Mouse (Mus musculus) monocyte, adult 5-6 weeks (primary cell): ENCODE data around the gene Ccr9. TPM values are rescaled to one million over a fixed set of nuclear protein-coding genes. Genes with fewer than 3 reads are reported as not detected.
"Not testable (repeated sequence)": the region's sequence is repeated elsewhere in the genome, so short reads cannot be mapped to it uniquely, and the experiment has no call there.

Experiments used
- ATAC-seq: fragments of 153-309, 156-312 bp; replicated peaks from 2 replicates; pipeline ENCODE4 v1.8.0; 2017; ENCODE audit warnings: mild to moderate bottlenecking; ENCODE audit not compliant: low TSS enrichment, insufficient number of reproducible peaks, severe bottlenecking, poor library complexity, low FRiP score
- total RNA-seq: library from RNA; stranded (forward); fragments of 200-1000, 200-491, 200-594 nt; gene quantifications from 3 replicates; pipeline ENCODE4 v1.2.3, GENCODE M21; 2017

Gene Ccr9
- total RNA-seq, 1 experiment from 2014 or later = 0.67 TPM

DNA sequence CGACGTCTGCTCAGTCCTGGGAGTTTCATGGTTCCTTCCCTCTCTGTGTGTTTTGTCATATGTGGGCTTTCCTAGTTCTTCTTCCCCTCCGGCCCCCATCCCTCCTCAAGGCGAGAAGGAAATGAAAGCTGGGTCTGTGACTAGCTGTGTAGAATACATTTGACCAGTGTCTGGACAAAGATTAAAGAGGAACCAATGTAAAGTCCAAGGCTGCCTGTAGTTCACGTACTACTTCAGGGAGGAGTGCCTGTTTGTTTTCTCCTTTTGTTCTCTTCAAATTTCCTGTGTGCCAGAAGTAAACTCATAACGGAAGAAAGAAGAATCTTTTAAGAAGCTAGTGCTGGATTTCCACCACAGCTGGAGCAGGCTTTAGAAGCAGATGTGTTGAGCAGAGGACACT lies 91.3 kb downstream of the Ccr9 start:
- peak; percentile 82 for ATAC-seq

DNA sequence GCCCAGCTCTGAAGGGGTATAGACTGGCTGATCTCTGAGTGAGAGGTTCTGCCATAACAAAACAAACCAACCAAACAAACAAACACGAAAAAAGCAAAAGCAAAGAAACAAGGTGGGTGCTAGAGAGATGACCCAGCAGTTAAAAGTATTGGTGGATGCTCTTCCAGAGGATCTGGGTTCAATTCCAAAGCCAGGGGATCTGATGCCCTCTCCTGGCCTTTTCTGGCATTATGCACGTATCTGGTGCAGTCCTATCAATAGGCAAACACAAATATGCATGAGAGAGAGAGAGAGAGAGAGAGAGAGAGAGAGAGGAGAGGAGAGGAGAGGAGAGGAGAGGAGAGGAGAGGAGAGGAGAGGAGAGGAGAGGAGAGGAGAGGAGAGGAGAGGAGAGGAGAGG lies 95.1 kb downstream of the Ccr9 start:
- ATAC-seq = not testable (repeated sequence)

DNA sequence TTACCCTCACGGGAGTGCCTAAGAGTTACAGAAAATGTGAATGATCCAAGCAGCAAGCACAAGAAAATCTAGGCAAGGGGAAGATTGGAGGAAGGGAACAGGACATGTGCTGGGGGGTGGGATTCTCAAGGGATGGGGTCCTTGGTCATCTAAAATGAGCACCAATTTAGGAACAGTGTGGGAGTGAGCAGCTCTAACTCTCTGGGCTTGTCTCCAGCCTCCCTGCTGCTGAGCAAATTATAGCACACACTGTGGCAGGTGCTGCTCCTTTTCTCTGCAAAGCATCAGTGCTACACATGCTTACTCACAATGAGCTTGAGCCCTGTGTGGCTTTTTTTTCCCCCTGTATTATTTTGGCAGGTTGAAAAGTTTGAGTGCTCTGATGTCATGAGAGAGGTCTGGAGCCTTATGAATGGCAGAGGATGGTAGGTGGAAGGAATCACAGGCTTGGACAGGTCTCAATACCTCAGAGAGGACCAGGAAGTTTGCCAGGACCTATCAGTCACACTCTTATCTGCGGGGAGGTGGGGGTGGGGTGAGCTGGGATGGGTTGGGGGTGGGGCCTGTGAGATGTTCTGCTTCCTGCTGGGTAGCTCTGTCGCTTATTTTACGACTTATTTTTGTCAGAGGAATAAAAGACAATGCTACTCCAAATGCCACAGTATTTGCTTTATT lies 110.8 kb downstream of the Ccr9 start:
- ATAC-seq = no peak

DNA sequence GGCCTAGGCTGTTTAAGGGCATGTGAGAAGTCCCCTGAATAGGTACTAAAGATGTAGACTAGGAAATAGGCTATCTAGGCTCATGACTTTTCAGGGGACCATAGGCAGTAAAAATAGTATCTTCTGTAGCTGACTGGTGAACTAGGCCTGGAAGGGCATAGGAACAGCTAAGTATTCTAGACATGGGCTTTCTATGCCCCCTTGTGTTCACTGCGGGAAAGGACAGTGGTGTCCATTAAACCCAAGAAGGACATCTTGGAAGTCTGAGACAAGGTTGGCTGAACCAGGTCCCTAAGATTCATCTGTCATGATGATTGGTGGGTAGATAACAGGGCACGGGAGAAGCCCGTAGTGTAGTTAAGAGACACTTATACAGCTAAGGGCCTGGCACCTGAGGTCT lies 117.9 kb downstream of the Ccr9 start:
- ATAC-seq = peak; percentile 64; the same call in 1 of the 2 replicates

- 0 out of 2 replicates have a peak, but pooled peaks have one; percentile 29 for ATAC-seq
Observed at GRCm38 (mm10) chr9:123801527-123801926, 123.3 kb downstream of the Ccr9 start.

DNA sequence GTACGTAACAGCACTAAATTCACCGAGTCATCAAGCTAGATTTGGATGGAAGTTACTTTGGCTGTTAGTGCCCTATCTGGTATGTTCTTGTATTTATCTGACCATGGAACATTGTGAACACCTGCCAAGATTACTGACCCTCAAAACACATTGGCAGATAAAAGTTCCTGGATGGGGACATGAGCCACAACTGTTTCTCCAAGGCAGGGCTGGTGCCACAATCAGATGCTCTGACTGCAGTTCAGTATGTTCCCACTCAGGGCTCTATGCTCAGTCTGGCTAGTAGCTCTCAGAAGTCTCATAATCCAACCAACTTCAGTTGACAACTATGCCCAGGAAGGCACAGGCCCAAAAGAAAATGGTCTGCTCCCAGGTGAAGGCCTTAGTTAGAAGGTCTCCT lies 124.2 kb downstream of the Ccr9 start:
- ATAC-seq = no peak

GRCm38 (mm10) chr9:123802896-123803295 lies 124.7 kb downstream of the Ccr9 start:
- ATAC-seq = no peak

GRCm38 (mm10) chr9:123805241-123805640 lies 127.0 kb downstream of the Ccr9 start:
- no peak for ATAC-seq

DNA sequence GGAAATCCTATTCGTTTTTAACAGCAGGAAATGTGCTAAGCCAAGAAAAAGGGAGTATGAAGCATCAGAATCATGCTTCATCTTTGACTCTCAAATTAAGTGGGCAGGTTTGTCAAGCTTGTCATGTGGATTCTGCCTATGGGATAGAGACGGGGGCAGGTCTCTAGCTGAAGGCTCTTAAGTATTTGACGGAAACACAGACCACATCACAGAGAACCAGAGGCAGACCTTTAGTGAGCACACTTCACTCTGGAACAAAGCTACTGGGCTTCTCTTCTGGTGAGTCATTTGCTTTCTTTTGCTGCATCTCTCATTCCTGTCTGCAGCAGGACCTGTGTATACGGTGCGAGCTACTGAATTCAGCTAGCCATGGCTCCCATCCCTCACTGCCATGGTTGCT lies 128.0 kb downstream of the Ccr9 start, which contains the start of gene Cxcr6:
Cxcr6 (plus strand) TSS at position 209 of the 400 bp plus-strand sequence.
- ATAC-seq = no peak

DNA sequence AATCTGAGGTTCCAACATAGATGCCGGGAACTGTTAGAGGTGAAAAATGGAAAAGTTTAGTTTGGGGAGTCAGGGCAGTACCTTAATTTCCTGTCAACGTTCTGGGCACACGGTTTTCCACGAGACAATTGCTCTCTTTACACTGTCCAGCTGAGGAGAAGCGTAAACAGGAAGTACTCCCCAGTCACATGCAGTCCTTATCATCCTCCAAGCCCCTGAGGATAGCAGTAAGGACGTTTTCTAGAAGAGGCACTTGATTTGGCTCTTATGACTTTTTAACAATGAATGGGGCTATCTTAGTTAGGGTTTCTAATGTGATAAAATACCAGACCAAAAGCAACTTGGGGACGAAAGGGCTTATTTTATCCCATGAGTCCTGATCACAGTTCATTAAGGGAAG lies 130.3 kb downstream of the Ccr9 start:
- ATAC-seq = no peak

GRCm38 (mm10) chr9:123811831-123812230 lies 133.6 kb downstream of the Ccr9 start:
- no peak for ATAC-seq

DNA sequence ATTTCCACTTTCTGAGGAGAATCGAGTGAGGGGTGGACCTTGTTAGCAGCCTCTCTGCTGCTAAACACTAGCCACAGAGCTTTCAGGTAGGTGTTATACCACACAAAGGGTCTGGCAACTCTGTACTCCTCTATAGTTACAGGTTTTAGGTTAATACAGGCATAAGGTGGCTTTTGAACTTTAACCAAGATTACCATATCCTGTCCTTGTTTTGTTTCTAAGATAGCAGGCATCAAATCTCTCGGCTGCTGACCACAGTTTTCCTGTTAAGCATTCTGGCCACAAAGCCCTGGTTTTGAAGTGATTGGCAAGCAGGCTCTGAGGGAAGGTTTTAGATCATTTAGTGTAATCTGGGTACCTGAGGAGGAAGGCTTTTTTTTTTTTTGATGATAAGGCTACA lies 136.1 kb downstream of the Ccr9 start:
- ATAC-seq = no peak

GRCm38 (mm10) chr9:123814821-123815220 lies 136.6 kb downstream of the Ccr9 start:
- ATAC-seq = 0 out of 2 replicates have a peak, but pooled peaks have one; percentile 7

- ATAC-seq = peak; percentile 56; the same call in 1 of the 2 replicates
Observed at GRCm38 (mm10) chr9:123815444-123815843, 137.2 kb downstream of the Ccr9 start.

GRCm38 (mm10) chr9:123815996-123816395 lies 137.8 kb downstream of the Ccr9 start:
- ATAC-seq = no peak

DNA sequence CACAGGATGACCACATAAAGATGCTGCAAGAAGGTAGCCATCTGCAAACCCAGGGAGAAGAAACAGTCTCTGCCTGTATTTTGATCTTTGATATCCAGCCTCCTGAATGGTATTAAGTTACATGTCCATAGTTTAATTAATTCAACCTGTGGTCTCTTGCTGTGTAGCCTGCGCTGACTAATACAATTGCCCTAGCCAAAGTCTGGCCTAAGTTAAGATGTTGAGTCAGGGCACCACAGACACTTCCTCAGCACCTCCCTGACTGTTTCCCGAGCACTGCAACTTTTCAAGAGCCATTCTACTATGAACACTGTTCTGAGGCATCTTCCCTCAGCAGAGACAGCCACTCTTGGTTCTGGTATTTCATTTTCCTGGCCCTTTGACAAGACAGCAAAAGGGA lies 140.4 kb downstream of the Ccr9 start:
- no peak for ATAC-seq

GRCm38 (mm10) chr9:123826631-123827030 lies 148.4 kb downstream of the Ccr9 start:
- no peak for ATAC-seq

GRCm38 (mm10) chr9:123828916-123829315 lies 150.7 kb downstream of the Ccr9 start:
- ATAC-seq = no peak
